Mouse (Mus musculus): ENCODE measurements around the gene Catsperg1. TPM values are rescaled to one million over a fixed set of nuclear protein-coding genes. Genes with fewer than 3 reads are reported as not detected.
"Not testable (repeated sequence)": the region's sequence is repeated elsewhere in the genome, so short reads cannot be mapped to it uniquely, and the experiment has no call there.

The Catsperg1 gene
- polyA plus RNA-seq, 1 experiment from 2014 or later: 0.15 TPM

- WGBS (ENCODE audit: insufficient replicate concordance): 9% methylated on average over 34 of the region's 37 CpGs
- Histone ChIP-seq H3K36me3 (ENCODE audit: control insufficient read depth, insufficient read depth) (peaks cover 3% of the 10 kb centered on the region; the same call in 1 of the 2 replicates), H3K4me1 (ENCODE audit: control insufficient read depth, low read depth, low read length) (peaks cover 9% of the 10 kb centered on the region), H3K9ac (ENCODE audit: low read depth, low read length) (peak overlapping the region; percentile 76), H3K4me3 (ENCODE audit: low read depth, low read length) (peak overlapping the region; percentile 81), H3K27ac (ENCODE audit: low read length) (peak overlapping the region; percentile 34), H3K9me3 (replicated peaks; ENCODE audit: control insufficient read depth, low read length) (peaks cover 3% of the 10 kb centered on the region; the same call in 1 of the 2 replicates), H3K4me2 (ENCODE audit: low read depth, low read length) (peak overlapping the region; percentile 97), H3K27me3 (ENCODE audit: control insufficient read depth, insufficient read depth, low read depth, low read length) (peaks cover 11% of the 10 kb centered on the region)
- ATAC-seq (ENCODE audit: low read depth): peak; percentile 88
These were observed 58.5 kb downstream of the Catsperg1 start for GRCm38 (mm10) chr7:29155196-29155837.

DNA sequence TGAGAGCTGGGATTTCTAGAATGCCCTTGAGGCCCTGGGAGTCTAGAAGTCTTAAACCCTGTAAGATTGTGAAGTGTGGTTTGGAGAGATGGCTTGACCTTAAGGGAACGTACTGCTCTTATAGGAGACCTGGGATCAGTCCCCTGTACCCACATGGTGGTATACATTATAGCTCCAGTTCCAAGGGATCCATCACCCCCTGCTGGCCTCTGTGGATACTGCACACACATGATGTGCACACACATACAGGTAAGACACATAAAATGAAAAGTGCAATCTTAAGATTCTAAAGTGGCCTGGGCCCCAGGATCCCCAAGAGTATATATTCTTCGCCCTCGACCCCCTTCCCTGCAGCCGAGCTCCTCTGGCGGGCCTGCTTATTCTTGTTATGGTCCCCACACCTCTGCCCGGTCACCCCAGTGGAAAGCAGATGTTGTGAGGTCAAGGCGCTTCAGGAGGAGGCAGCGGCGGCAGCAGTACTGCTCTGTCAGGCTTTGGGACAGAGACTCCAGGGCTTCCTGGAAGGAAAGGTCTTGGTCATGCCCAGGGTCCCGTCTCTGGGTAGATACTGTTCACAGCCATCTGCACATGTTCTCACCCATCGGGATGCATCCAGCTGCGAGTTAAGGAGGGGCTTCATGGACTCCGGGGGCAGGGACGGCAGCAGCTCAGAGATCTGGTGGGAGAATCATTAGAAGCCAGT is 59.7 kb downstream of the Catsperg1 start:
- H3K27me3 ChIP-seq (ENCODE audit: control insufficient read depth, insufficient read depth, low read depth, low read length): peaks cover 6% of the 10 kb centered on the region
- no peak overlapping the region for H3K27ac ChIP-seq (ENCODE audit: low read length)
- WGBS (ENCODE audit: insufficient replicate concordance): 86% methylated on average over 14 of the region's 14 CpGs
- peaks cover 3% of the 10 kb centered on the region; the same call in 1 of the 2 replicates for H3K9me3 ChIP-seq (replicated peaks; ENCODE audit: control insufficient read depth, low read length)
- H3K4me3 ChIP-seq (ENCODE audit: low read depth, low read length): no peak overlapping the region
- no peak overlapping the region for H3K4me2 ChIP-seq (ENCODE audit: low read depth, low read length)
- H3K36me3 ChIP-seq (ENCODE audit: control insufficient read depth, insufficient read depth): peaks cover 3% of the 10 kb centered on the region; the same call in 1 of the 2 replicates
- peaks cover 9% of the 10 kb centered on the region for H3K4me1 ChIP-seq (ENCODE audit: control insufficient read depth, low read depth, low read length)
- no peak for ATAC-seq (ENCODE audit: low read depth)
- no peak overlapping the region for H3K9ac ChIP-seq (ENCODE audit: low read depth, low read length)

GRCm38 (mm10) chr7:29151486-29151885 is 62.3 kb downstream of the Catsperg1 start:
- Histone ChIP-seq H3K27me3 (ENCODE audit: control insufficient read depth, insufficient read depth, low read depth, low read length) (no peaks in the 10 kb centered on the region), H3K9me3 (replicated peaks; ENCODE audit: control insufficient read depth, low read length) (peaks cover 3% of the 10 kb centered on the region; the same call in 1 of the 2 replicates), H3K36me3 (ENCODE audit: control insufficient read depth, insufficient read depth) (peaks cover 3% of the 10 kb centered on the region; the same call in 1 of the 2 replicates), H3K4me3 (ENCODE audit: low read depth, low read length) (no peak overlapping the region), H3K4me1 (ENCODE audit: control insufficient read depth, low read depth, low read length) (peaks cover 7% of the 10 kb centered on the region), H3K9ac (ENCODE audit: low read depth, low read length) (no peak overlapping the region), H3K27ac (ENCODE audit: low read length) (no peak overlapping the region), H3K4me2 (ENCODE audit: low read depth, low read length) (no peak overlapping the region)
- ATAC-seq (ENCODE audit: low read depth): no peak
- WGBS (ENCODE audit: insufficient replicate concordance): 57% methylated on average over 10 of the region's 10 CpGs

GRCm38 (mm10) chr7:29148771-29149170 is 65.1 kb downstream of the Catsperg1 start:
- H3K27me3 ChIP-seq (ENCODE audit: control insufficient read depth, insufficient read depth, low read depth, low read length): no peaks in the 10 kb centered on the region
- no peaks in the 10 kb centered on the region; the same call in 1 of the 2 replicates for H3K9me3 ChIP-seq (replicated peaks; ENCODE audit: control insufficient read depth, low read length)
- H3K9ac ChIP-seq (ENCODE audit: low read depth, low read length): no peak overlapping the region
- no peak for ATAC-seq (ENCODE audit: low read depth)
- no peaks in the 10 kb centered on the region for H3K4me1 ChIP-seq (ENCODE audit: control insufficient read depth, low read depth, low read length)
- H3K36me3 ChIP-seq (ENCODE audit: control insufficient read depth, insufficient read depth): no peaks in the 10 kb centered on the region
- no peak overlapping the region for H3K4me2 ChIP-seq (ENCODE audit: low read depth, low read length)
- WGBS (ENCODE audit: insufficient replicate concordance): 71% methylated on average over 15 of the region's 15 CpGs
- no peak overlapping the region for H3K4me3 ChIP-seq (ENCODE audit: low read depth, low read length)
- H3K27ac ChIP-seq (ENCODE audit: low read length): no peak overlapping the region

DNA sequence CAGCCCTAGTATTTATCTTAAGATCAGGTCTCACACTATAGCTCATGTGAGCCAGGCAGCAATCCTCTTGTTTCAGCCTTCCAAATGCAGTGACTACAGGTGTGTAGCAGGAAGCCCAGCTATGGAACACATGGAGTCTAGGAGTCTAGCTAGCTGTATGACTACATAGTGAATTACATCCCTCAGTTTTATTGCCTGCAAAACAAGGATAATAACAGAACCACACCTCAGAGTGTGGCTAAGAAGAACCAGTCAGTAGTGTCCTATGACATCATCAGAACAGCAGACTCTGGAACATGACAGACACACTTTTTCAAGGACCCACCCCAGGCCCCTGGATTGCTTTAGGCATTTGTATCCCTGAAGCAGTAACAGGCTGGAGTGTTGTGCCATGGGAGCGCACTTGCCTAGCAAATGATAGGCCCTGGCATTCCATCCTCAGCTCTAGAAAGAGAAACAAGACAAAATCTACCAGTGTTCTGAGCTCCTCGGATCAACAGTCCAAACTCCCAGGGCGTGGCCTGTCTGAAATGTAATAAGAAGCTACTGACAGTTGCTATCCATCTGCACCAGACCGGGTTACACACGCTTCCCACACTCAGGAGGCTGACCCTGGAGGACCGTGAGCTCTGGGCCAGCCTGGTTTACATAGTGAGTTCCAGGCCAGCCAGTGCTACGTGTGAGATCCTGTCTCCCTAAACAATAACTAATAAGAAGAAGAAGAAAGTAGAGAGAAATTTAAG is 67.0 kb downstream of the Catsperg1 start:
- Histone ChIP-seq H3K9ac (ENCODE audit: low read depth, low read length) (no peak overlapping the region), H3K27ac (ENCODE audit: low read length) (no peak overlapping the region), H3K36me3 (ENCODE audit: control insufficient read depth, insufficient read depth) (no peaks in the 10 kb centered on the region), H3K9me3 (replicated peaks; ENCODE audit: control insufficient read depth, low read length) (no peaks in the 10 kb centered on the region), H3K4me1 (ENCODE audit: control insufficient read depth, low read depth, low read length) (no peaks in the 10 kb centered on the region), H3K4me3 (ENCODE audit: low read depth, low read length) (no peak overlapping the region), H3K4me2 (ENCODE audit: low read depth, low read length) (no peak overlapping the region), H3K27me3 (ENCODE audit: control insufficient read depth, insufficient read depth, low read depth, low read length) (no peaks in the 10 kb centered on the region)
- 64% methylated on average over 7 of the region's 7 CpGs for WGBS (ENCODE audit: insufficient replicate concordance)
- no peak for ATAC-seq (ENCODE audit: low read depth)

GRCm38 (mm10) chr7:29144006-29144405 is 69.8 kb downstream of the Catsperg1 start:
- Histone ChIP-seq H3K4me3 (ENCODE audit: low read depth, low read length) (no peak overlapping the region), H3K36me3 (ENCODE audit: control insufficient read depth, insufficient read depth) (no peaks in the 10 kb centered on the region), H3K27ac (ENCODE audit: low read length) (no peak overlapping the region), H3K9me3 (replicated peaks; ENCODE audit: control insufficient read depth, low read length) (no peaks in the 10 kb centered on the region), H3K4me1 (ENCODE audit: control insufficient read depth, low read depth, low read length) (no peaks in the 10 kb centered on the region), H3K9ac (ENCODE audit: low read depth, low read length) (no peak overlapping the region), H3K4me2 (ENCODE audit: low read depth, low read length) (no peak overlapping the region), H3K27me3 (ENCODE audit: control insufficient read depth, insufficient read depth, low read depth, low read length) (no peaks in the 10 kb centered on the region)
- ATAC-seq (ENCODE audit: low read depth): no peak
- WGBS (ENCODE audit: insufficient replicate concordance): 57% methylated on average over 4 of the region's 4 CpGs

- Histone ChIP-seq H3K4me3 (ENCODE audit: low read depth, low read length) (no peak overlapping the region), H3K9me3 (replicated peaks; ENCODE audit: control insufficient read depth, low read length) (no peaks in the 10 kb centered on the region), H3K4me2 (ENCODE audit: low read depth, low read length) (no peak overlapping the region), H3K36me3 (ENCODE audit: control insufficient read depth, insufficient read depth) (no peaks in the 10 kb centered on the region), H3K27ac (ENCODE audit: low read length) (no peak overlapping the region), H3K9ac (ENCODE audit: low read depth, low read length) (no peak overlapping the region), H3K4me1 (ENCODE audit: control insufficient read depth, low read depth, low read length) (no peaks in the 10 kb centered on the region), H3K27me3 (ENCODE audit: control insufficient read depth, insufficient read depth, low read depth, low read length) (no peaks in the 10 kb centered on the region)
- WGBS (ENCODE audit: insufficient replicate concordance): 51% methylated on average over 8 of the region's 8 CpGs
- ATAC-seq (ENCODE audit: low read depth): no peak
These were observed 72.4 kb downstream of the Catsperg1 start for GRCm38 (mm10) chr7:29141416-29141815.

DNA sequence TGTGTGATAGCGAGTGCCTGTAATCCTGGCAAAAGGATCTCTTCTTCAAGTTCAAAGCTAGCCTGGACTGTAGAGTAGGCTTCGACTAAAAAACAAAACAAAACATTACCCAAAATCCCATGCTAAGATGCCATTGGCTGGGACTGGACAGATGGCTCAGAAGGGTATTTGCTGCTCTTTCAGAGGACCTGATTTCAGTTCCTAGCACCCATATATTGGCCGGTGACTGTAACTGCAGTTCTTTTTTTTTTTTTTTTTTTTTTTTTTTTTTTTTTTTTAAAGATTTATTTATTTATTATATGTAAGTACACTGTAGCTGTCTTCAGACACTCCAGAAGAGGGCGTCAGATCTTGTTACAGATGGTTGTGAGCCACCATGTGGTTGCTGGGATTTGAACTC is 74.6 kb downstream of the Catsperg1 start:
- H3K36me3 ChIP-seq (ENCODE audit: control insufficient read depth, insufficient read depth); H3K27ac ChIP-seq (ENCODE audit: low read length); ATAC-seq (ENCODE audit: low read depth); H3K27me3 ChIP-seq (ENCODE audit: control insufficient read depth, insufficient read depth, low read depth, low read length); H3K9ac ChIP-seq (ENCODE audit: low read depth, low read length); H3K4me2 ChIP-seq (ENCODE audit: low read depth, low read length); H3K4me3 ChIP-seq (ENCODE audit: low read depth, low read length); H3K9me3 ChIP-seq (replicated peaks; ENCODE audit: control insufficient read depth, low read length); H3K4me1 ChIP-seq (ENCODE audit: control insufficient read depth, low read depth, low read length): not testable (repeated sequence)
- 75% methylated on average over 3 of the region's 4 CpGs for WGBS (ENCODE audit: insufficient replicate concordance)

Data from liver, embryonic 16.5 days (tissue).